ENCODE assay signal across 8 mouse cellular contexts in the genomic region with DNA sequence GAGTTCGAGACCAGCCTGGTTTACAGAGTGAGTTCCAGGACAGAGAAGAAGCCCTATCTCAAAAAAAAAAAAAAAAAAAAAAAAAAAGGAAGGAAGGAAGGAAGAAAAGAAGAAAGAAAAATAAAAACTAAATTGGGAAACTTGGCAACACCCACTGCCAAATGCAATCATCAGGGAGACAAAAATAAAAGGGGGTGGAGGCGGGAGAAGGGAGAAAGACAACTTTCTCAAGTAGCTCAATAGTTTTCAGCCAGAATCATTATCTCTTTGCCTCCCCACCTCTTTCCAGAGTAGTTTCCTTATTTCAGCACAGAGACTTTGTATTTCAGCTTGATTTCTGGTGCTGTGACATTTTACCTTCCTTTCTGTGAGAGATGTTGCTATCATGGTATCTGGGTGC. TPM values are rescaled to one million over a fixed set of nuclear protein-coding genes. Genes with fewer than 3 reads are reported as not detected.
A peak's percentile ranks its signal among the peaks of the same experiment; 100 is the strongest.
DNase-seq lines count a peak whose midpoint lies in the region; ATAC-seq and TF ChIP-seq lines count a peak whose summit lies in the region.

No protein-coding gene starts in this region.

- no peak for ATAC-seq in neural tube, embryonic 12.5 days (ENCODE audit: low FRiP score, low read depth)
- no peak for ATAC-seq in limb, embryonic 14.5 days (ENCODE audit: low FRiP score, low read depth)
- ATAC-seq in stomach, embryonic 16.5 days (ENCODE audit: insufficient read depth, low FRiP score) = no peak

- H3K27me3 ChIP-seq in heart, embryonic 10.5 days (ENCODE audit: insufficient read depth, poor library complexity, severe bottlenecking) = 0 out of 2 replicates have a peak, but pooled peaks cover 7% of the 10 kb centered on the region
- peaks cover 14% of the 10 kb centered on the region; the same call in 1 of the 2 replicates for H3K27me3 ChIP-seq in neural tube, embryonic 12.5 days (replicated peaks)
- no peaks in the 10 kb centered on the region for H3K27me3 ChIP-seq in limb, embryonic 14.5 days (ENCODE audit: control insufficient read depth, insufficient read depth, low read length)
- H3K27me3 ChIP-seq in stomach, embryonic 16.5 days (ENCODE audit: control insufficient read depth, insufficient read depth, low read length) = no peaks in the 10 kb centered on the region

- H3K36me3 ChIP-seq in heart, embryonic 10.5 days = no peaks in the 10 kb centered on the region
- H3K36me3 ChIP-seq in neural tube, embryonic 12.5 days = no peaks in the 10 kb centered on the region
- H3K36me3 ChIP-seq in limb, embryonic 14.5 days (ENCODE audit: control insufficient read depth, insufficient read depth, low read length) = no peaks in the 10 kb centered on the region
- H3K36me3 ChIP-seq in stomach, embryonic 16.5 days (ENCODE audit: control insufficient read depth, insufficient read depth, low read length) = no peaks in the 10 kb centered on the region

- no peaks in the 10 kb centered on the region for H3K9me3 ChIP-seq in heart, embryonic 10.5 days
- no peaks in the 10 kb centered on the region for H3K9me3 ChIP-seq in neural tube, embryonic 12.5 days
- no peaks in the 10 kb centered on the region for H3K9me3 ChIP-seq in limb, embryonic 14.5 days (ENCODE audit: control insufficient read depth, low read length)
- H3K9me3 ChIP-seq in stomach, embryonic 16.5 days (replicated peaks; ENCODE audit: control insufficient read depth, low read length) = no peaks in the 10 kb centered on the region

- TF ChIP-seq POLR2A in limb, embryonic 14.5 days (IDR thresholded peaks at IDR 0.05; ENCODE audit: borderline replicate concordance, extremely low read depth, insufficient read depth, insufficient read length) = no peak

- no peak for DNase-seq in heart, embryonic 10.5 days (ENCODE audit: low spot score)
- no peak for DNase-seq in heart, postnatal 25 days (ENCODE audit: low spot score)
- no peak for DNase-seq in neural tube, embryonic 10.5 days (ENCODE audit: extremely low spot score, low spot score)
- no peak for DNase-seq in limb, embryonic 14.5 days (ENCODE audit: low spot score)
- no peak for DNase-seq in cerebellum, adult 11-12 months
- DNase-seq in cerebellum, adult 9-10 months = no peak

- no peak overlapping the region for H3K4me3 ChIP-seq in heart, embryonic 10.5 days
- H3K4me3 ChIP-seq in neural tube, embryonic 12.5 days = no peak overlapping the region
- H3K4me3 ChIP-seq in limb, embryonic 14.5 days (replicated peaks; ENCODE audit: low read length) = peak overlapping the region; percentile 28
- no peak overlapping the region for H3K4me3 ChIP-seq in stomach, embryonic 16.5 days (replicated peaks; ENCODE audit: low read length)

- H3K9ac ChIP-seq in neural tube, embryonic 12.5 days = no peak overlapping the region
- no peak overlapping the region for H3K9ac ChIP-seq in limb, embryonic 14.5 days (ENCODE audit: low read depth, low read length, severe bottlenecking)
- H3K9ac ChIP-seq in stomach, embryonic 16.5 days (ENCODE audit: low read length) = no peak overlapping the region

- peak overlapping the region; percentile 59; the same call in 1 of the 2 replicates for H3K27ac ChIP-seq in heart, embryonic 10.5 days
- no peak overlapping the region for H3K27ac ChIP-seq in neural tube, embryonic 12.5 days
- H3K27ac ChIP-seq in limb, embryonic 14.5 days (replicated peaks; ENCODE audit: low read depth, low read length) = no peak overlapping the region
- H3K27ac ChIP-seq in stomach, embryonic 16.5 days (ENCODE audit: low read length) = no peak overlapping the region

- peaks cover 21% of the 10 kb centered on the region for H3K4me1 ChIP-seq in heart, embryonic 10.5 days
- H3K4me1 ChIP-seq in neural tube, embryonic 12.5 days = peaks cover 20% of the 10 kb centered on the region
- peaks cover 20% of the 10 kb centered on the region for H3K4me1 ChIP-seq in limb, embryonic 14.5 days (ENCODE audit: control insufficient read depth, insufficient read depth, low read length)
- H3K4me1 ChIP-seq in stomach, embryonic 16.5 days (ENCODE audit: control insufficient read depth, insufficient read depth, low read length) = peaks cover 12% of the 10 kb centered on the region

- WGBS in heart, embryonic 10.5 days = 38% methylated on average over 2 of the region's 2 CpGs
- WGBS in neural tube, embryonic 12.5 days = 49% methylated on average over 2 of the region's 2 CpGs
- WGBS in limb, embryonic 14.5 days = 46% methylated on average over 2 of the region's 2 CpGs
- WGBS in stomach, embryonic 16.5 days = 49% methylated on average over 2 of the region's 2 CpGs

- intact Hi-C loops in heart, postnatal 25 days (cut with DNase I) = loop anchor here (1.0 to 2.0 kb wide), 3 partner anchors 28 to 239 kb away; no protein-coding TSS in a partner anchor

- H3K4me2 ChIP-seq in neural tube, embryonic 12.5 days (replicated peaks) = peak overlapping the region; percentile 68; the same call in 1 of the 2 replicates
- H3K4me2 ChIP-seq in limb, embryonic 14.5 days (replicated peaks; ENCODE audit: low read depth, low read length, severe bottlenecking) = peak overlapping the region; percentile 63; the same call in 1 of the 2 replicates
- H3K4me2 ChIP-seq in stomach, embryonic 16.5 days (ENCODE audit: low read depth, low read length) = peak overlapping the region; percentile 65

RNA-seq across cellular contexts. Expression of a gene that starts 20.0 kb away (rescaled TPM):
- polyA plus RNA-seq in heart, embryonic 10.5 days (2016; fragmentation: Nextera tagmentation; extraction: Ambion mirVana) = 202 and 238 TPM in 2 replicates
- 10 to 100 TPM; 48.0 to 56.7 TPM for total RNA-seq in heart, postnatal 25 days (2021)
- 44.9 and 45.1 TPM in 2 replicates for polyA plus RNA-seq in neural tube, embryonic 12.5 days (2016; fragmentation: Nextera tagmentation; extraction: Ambion mirVana)
- polyA plus RNA-seq in limb, embryonic 14.5 days (2012; rRNA removed) = 120 and 123 TPM in 2 replicates
- 95.6 and 102 TPM in 2 replicates for polyA plus RNA-seq in limb, embryonic 14.5 days (2014; fragmentation: Nextera tagmentation; extraction: Ambion mirVana)
- polyA plus RNA-seq in stomach, embryonic 16.5 days (2015; fragmentation: Nextera tagmentation; extraction: Ambion mirVana) = 229 and 245 TPM in 2 replicates
